Mouse (Mus musculus) kidney, postnatal 36 days (tissue): ENCODE data around the gene Tesk2.

ENCODE experiments used
- DNase-seq, 2 experiments: peaks; one replicate each; pipeline ENCODE4 v3.0.0; 2021 to 2022; ENCODE audit warnings: mixed read lengths in 2 of 2

Gene Tesk2

GRCm38 (mm10) chr4:116721098-116721628 lies 415 bp downstream of the Tesk2 start:
- no peak for DNase-seq

- no peak for DNase-seq
These were observed 1.5 kb downstream of the Tesk2 start for GRCm38 (mm10) chr4:116722230-116722629.

- DNase-seq, result no peak
These were observed 4.7 kb downstream of the Tesk2 start for GRCm38 (mm10) chr4:116725444-116725843.

- peak in 1 of 2 experiments; percentile 57 for DNase-seq
These were observed 6.7 kb downstream of the Tesk2 start for GRCm38 (mm10) chr4:116727401-116727800.

- DNase-seq, result peak in 1 of 2 experiments; percentile 19
These were observed 8.8 kb downstream of the Tesk2 start for GRCm38 (mm10) chr4:116729532-116729931.

- no peak for DNase-seq
These were observed 10.3 kb downstream of the Tesk2 start for GRCm38 (mm10) chr4:116731077-116731476.

GRCm38 (mm10) chr4:116732355-116732754 lies 11.6 kb downstream of the Tesk2 start:
- DNase-seq, result peak; percentile 58 to 65

GRCm38 (mm10) chr4:116734996-116735395 lies 14.2 kb downstream of the Tesk2 start:
- DNase-seq, result no peak

GRCm38 (mm10) chr4:116738972-116739751 lies 18.4 kb downstream of the Tesk2 start:
- no peak for DNase-seq

GRCm38 (mm10) chr4:116749750-116750149 lies 29.0 kb downstream of the Tesk2 start:
- no peak for DNase-seq

- no peak for DNase-seq
These were observed 41.2 kb downstream of the Tesk2 start for GRCm38 (mm10) chr4:116761914-116762313.

- DNase-seq, result no peak
These were observed 43.3 kb downstream of the Tesk2 start for GRCm38 (mm10) chr4:116764001-116764400.

- DNase-seq, result no peak
These were observed 47.8 kb downstream of the Tesk2 start for GRCm38 (mm10) chr4:116768510-116768909.

- DNase-seq, result no peak
These were observed 48.3 kb downstream of the Tesk2 start for GRCm38 (mm10) chr4:116769060-116769459.

- no peak for DNase-seq
These were observed 55.6 kb downstream of the Tesk2 start for GRCm38 (mm10) chr4:116776391-116776790.

- no peak for DNase-seq
These were observed 56.3 kb downstream of the Tesk2 start for GRCm38 (mm10) chr4:116777079-116777478.

- no peak for DNase-seq
These were observed 59.8 kb downstream of the Tesk2 start for GRCm38 (mm10) chr4:116780541-116780940.

GRCm38 (mm10) chr4:116781366-116781765 lies 60.6 kb downstream of the Tesk2 start:
- no peak for DNase-seq

GRCm38 (mm10) chr4:116782171-116782570 lies 61.4 kb downstream of the Tesk2 start:
- no peak for DNase-seq

GRCm38 (mm10) chr4:116786587-116786986 lies 65.8 kb downstream of the Tesk2 start:
- DNase-seq, result no peak

GRCm38 (mm10) chr4:116787985-116788760 lies 67.4 kb downstream of the Tesk2 start:
- DNase-seq, result no peak

GRCm38 (mm10) chr4:116788956-116789355 lies 68.2 kb downstream of the Tesk2 start:
- DNase-seq, result peak; percentile 91

GRCm38 (mm10) chr4:116792453-116792852 lies 71.7 kb downstream of the Tesk2 start:
- DNase-seq, result no peak

GRCm38 (mm10) chr4:116794273-116794672 lies 73.5 kb downstream of the Tesk2 start:
- peak in 1 of 2 experiments; percentile 36 for DNase-seq
